Mouse (Mus musculus): ENCODE results near the gene Ddit4.

DNA sequence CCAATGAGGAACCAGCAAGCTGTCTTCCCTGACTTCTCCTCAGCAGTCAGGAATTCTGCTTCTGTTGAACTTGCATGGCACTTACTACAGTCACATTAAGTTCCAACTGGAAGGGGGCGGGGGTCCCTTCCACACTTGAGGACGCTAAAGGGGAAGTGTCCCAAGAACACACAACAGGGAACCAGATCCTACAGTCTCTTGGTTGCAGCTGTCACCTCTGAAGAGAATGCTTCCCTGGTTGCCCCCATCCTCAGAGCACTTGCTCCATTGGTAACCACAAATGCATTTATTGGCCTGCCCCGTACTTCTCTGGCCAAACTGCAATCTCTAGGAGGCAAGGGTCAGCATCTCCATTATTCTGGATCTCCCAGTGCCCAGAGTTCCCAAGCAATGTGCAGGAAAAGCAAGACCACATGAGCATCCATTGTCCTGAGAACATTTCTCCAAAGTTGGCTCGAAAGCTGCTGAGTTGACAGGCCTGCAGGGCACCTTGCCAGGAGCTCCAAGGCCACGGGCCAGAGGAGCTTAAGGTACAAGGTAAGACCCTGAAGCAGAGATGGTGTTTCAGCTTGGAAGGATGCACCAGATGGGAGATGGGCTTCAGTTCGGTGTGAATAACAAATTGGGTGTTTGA lies 15.8 kb upstream of the Ddit4 start:
- TF ChIP-seq POLR2A (IDR thresholded peaks at IDR 0.05; ENCODE audit: extremely low read depth, insufficient read depth, low read length) (no peak), CTCF (IDR thresholded peaks at IDR 0.05; ENCODE audit: extremely low read depth, insufficient read depth, low read length) (no peak)
